In the genomic region with DNA sequence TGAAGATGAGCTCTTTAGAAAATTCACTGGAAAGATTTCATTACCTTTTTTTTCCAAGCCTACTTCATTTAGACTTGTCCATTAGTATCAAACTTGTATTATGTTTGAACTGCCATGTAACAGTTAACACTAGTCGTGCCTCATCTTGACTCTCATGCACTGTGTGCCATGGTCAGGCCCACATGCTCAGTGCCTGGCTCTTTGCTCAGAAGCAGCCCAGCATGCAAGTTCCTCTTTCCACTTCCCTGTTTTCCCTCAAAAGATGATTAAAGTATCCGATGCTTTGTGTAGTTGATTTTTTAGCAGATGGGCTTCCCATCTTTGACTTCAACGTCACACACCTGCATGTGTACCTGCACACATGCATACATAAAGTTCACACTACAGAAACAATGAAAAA, we compare ENCODE assay signal across 20 mouse cellular contexts. TPM values are rescaled to one million over a fixed set of nuclear protein-coding genes. Genes with fewer than 3 reads are reported as not detected.
DNase-seq lines count a peak whose midpoint lies in the region; ATAC-seq lines count a peak whose summit lies in the region.
"Had no signal": no experiment of that assay in that cellular context is flagged by ENCODE, and none has a peak within 500 bp of the region (broad histone marks: within the 10 kb centered on the region; RNA-seq: fewer than 3 reads in every experiment).

No protein-coding gene starts in this region.

- intact Hi-C loops in heart, postnatal 14 days (cut with DNase I): no loop called here

- ATAC-seq in common myeloid progenitor, adult 5-6 weeks (replicated peaks; ENCODE audit: low read depth, poor library complexity, severe bottlenecking): peak; percentile 93
- ATAC-seq in monocyte, adult 5-6 weeks (replicated peaks; ENCODE audit: insufficient number of reproducible peaks, low FRiP score, low TSS enrichment, poor library complexity, severe bottlenecking): peak; percentile 69
- ATAC-seq: activated CD4-positive, CD25-positive, alpha-beta regulatory T cell, adult 4 months; forebrain, postnatal 0 days; hindbrain, postnatal 0 days; intestine, embryonic 15.5 days; midbrain, embryonic 16.5 days had no signal

- peak; percentile 84 for DNase-seq in heart, adult 11 months
- no peak for DNase-seq in heart, postnatal 14 days
- DNase-seq in 416B (ENCODE audit: low read depth): peak; percentile 3
- DNase-seq in cerebellum, adult 11 months: no peak
- no peak for DNase-seq in lung, adult 18-20 months
- DNase-seq: adrenal gland, adult 2 months; adrenal gland, postnatal 36 days; cerebellum, adult 2 months; cerebellum, postnatal 14 days; forebrain, postnatal 0 days; gastrocnemius, postnatal 14 days; kidney, adult 8-10 months; kidney, postnatal 10 days; right cerebral cortex, postnatal 14 days had no signal

RNA-seq across cellular contexts. Expression of gene Hacd4, which starts 43.0 kb away (rescaled TPM):
- total RNA-seq in heart, postnatal 14 days (2021): 1 to 10 TPM; 5.3 to 5.8 TPM
- 3.6 and 4.8 TPM in 2 replicates for total RNA-seq in common myeloid progenitor, adult 5-6 weeks (2017)
- 23.0 to 31.7 TPM (median 30.7 TPM) in 3 replicates for total RNA-seq in monocyte, adult 5-6 weeks (2017)

Comparison
In these comparisons a context has a peak if more than half of its experiments do, and no peak if none do; other contexts are left out.
1. DNase-seq: peak in heart, adult 11 months (single experiment) and 416B (single experiment); none in heart, postnatal 14 days (0 of 2), cerebellum, adult 11 months (single experiment) and lung, adult 18-20 months (0 of 2).